18 mouse cellular contexts compared by ENCODE assay signal in the genomic region with DNA sequence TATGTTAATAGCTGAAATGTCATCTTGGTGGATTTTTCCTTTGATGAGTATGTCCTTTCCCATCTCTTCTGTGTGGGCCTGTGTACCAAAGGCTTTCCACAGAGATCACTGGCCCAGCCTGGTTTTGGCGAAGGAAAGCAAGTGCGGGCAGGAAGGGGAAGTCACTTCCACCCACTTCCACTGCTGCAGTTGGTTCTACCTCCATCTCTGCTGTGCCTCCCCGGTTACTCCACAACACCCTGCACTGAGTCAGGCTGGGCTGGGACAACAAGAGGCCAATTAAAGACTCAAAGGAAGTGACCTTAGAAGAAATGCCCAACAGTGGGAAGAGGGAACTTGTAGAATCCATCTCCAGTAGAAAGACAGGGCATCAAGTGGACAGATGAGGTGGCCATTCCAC. TPM values are rescaled to one million over a fixed set of nuclear protein-coding genes. Genes with fewer than 3 reads are reported as not detected.
"Had no signal": no experiment of that assay in that cellular context is flagged by ENCODE, and none has a peak within 500 bp of the region (broad histone marks: within the 10 kb centered on the region; RNA-seq: fewer than 3 reads in every experiment).

No protein-coding gene starts in this region.

- H3K4me3 ChIP-seq: neural tube, embryonic 12.5 days; neural tube, embryonic 13.5 days; neural tube, embryonic 15.5 days; stomach, embryonic 15.5 days had no signal

- DNase-seq: retina, postnatal 1 day; right cerebral cortex, adult 18-20 months; right cerebral cortex, postnatal 14 days; right cerebral cortex, postnatal 25 days; right cerebral cortex, postnatal 4 days; spleen, adult 18-20 months; thymus, adult 18-20 months; thymus, adult 2 months; thymus, postnatal 14 days; thymus, postnatal 25 days; thymus, postnatal 36 days; thymus, postnatal 4 days had no signal

- H3K27ac ChIP-seq: neural tube, embryonic 12.5 days; neural tube, embryonic 13.5 days; neural tube, embryonic 15.5 days; stomach, embryonic 15.5 days; stomach, postnatal 0 days had no signal

RNA-seq across cellular contexts. Expression of gene Oosp3, which starts 23.2 kb away (rescaled TPM):
- total RNA-seq: neutrophil, adult 5-6 weeks had no signal

RNA-seq across cellular contexts. Expression of gene Gif, which starts 27.3 kb away (rescaled TPM):
- total RNA-seq: neutrophil, adult 5-6 weeks had no signal

RNA-seq across cellular contexts. Expression of gene Oosp1, which starts 29.1 kb away (rescaled TPM):
- total RNA-seq: neutrophil, adult 5-6 weeks had no signal

RNA-seq across cellular contexts. Expression of gene Oosp2, which starts 59.7 kb away (rescaled TPM):
- total RNA-seq: neutrophil, adult 5-6 weeks had no signal
